Mouse (Mus musculus): ENCODE results near the gene Crb1. TPM values are rescaled to one million over a fixed set of nuclear protein-coding genes. Genes with fewer than 3 reads are reported as not detected.
"Not testable (repeated sequence)": the region's sequence is repeated elsewhere in the genome, so short reads cannot be mapped to it uniquely, and the experiment has no call there.

The Crb1 gene
- polyA plus RNA-seq, 1 experiment from 2014 or later: 2.5 TPM

GRCm38 (mm10) chr1:139319798-139320197, 57.1 kb downstream of the Crb1 start:
- Histone ChIP-seq H3K4me1 (no peaks in the 10 kb centered on the region), H3K9ac (no peak overlapping the region), H3K36me3 (ENCODE audit: poor library complexity, severe bottlenecking) (no peaks in the 10 kb centered on the region), H3K4me2 (no peak overlapping the region), H3K4me3 (no peak overlapping the region), H3K27ac (no peak overlapping the region), H3K9me3 (replicated peaks) (no peaks in the 10 kb centered on the region), H3K27me3 (no peaks in the 10 kb centered on the region)
- no peak for ATAC-seq
- 80% methylated on average over 6 of the region's 6 CpGs for WGBS

- Histone ChIP-seq H3K9ac (no peak overlapping the region), H3K4me1 (no peaks in the 10 kb centered on the region), H3K36me3 (ENCODE audit: poor library complexity, severe bottlenecking) (no peaks in the 10 kb centered on the region), H3K4me2 (no peak overlapping the region), H3K9me3 (replicated peaks) (no peaks in the 10 kb centered on the region), H3K27ac (no peak overlapping the region), H3K27me3 (no peaks in the 10 kb centered on the region), H3K4me3 (no peak overlapping the region)
- WGBS: 85% methylated on average over 4 of the region's 4 CpGs
- ATAC-seq: peak; percentile 62; the same call in 1 of the 2 replicates
Observed at GRCm38 (mm10) chr1:139314297-139314874, 62.5 kb downstream of the Crb1 start.

GRCm38 (mm10) chr1:139308915-139309314, 68.0 kb downstream of the Crb1 start:
- Histone ChIP-seq H3K9ac (no peak overlapping the region), H3K4me3 (no peak overlapping the region), H3K27ac (no peak overlapping the region), H3K27me3 (no peaks in the 10 kb centered on the region), H3K36me3 (ENCODE audit: poor library complexity, severe bottlenecking) (no peaks in the 10 kb centered on the region), H3K9me3 (replicated peaks) (no peaks in the 10 kb centered on the region), H3K4me2 (no peak overlapping the region), H3K4me1 (0 out of 2 replicates have a peak, but pooled peaks cover 4% of the 10 kb centered on the region)
- 50% methylated on average over 4 of the region's 4 CpGs for WGBS
- ATAC-seq: 0 out of 2 replicates have a peak, but pooled peaks have one; percentile 24

- peaks cover 11% of the 10 kb centered on the region for H3K4me1 ChIP-seq
- ATAC-seq; H3K4me2 ChIP-seq; H3K36me3 ChIP-seq (ENCODE audit: poor library complexity, severe bottlenecking); H3K27ac ChIP-seq; H3K9me3 ChIP-seq (replicated peaks); H3K27me3 ChIP-seq; H3K4me3 ChIP-seq; H3K9ac ChIP-seq: not testable (repeated sequence)
Observed at GRCm38 (mm10) chr1:139302519-139302918, 74.4 kb downstream of the Crb1 start.

GRCm38 (mm10) chr1:139301830-139302229, 75.1 kb downstream of the Crb1 start:
- Histone ChIP-seq H3K4me2 (no peak overlapping the region), H3K27me3 (no peaks in the 10 kb centered on the region), H3K9ac (no peak overlapping the region), H3K36me3 (ENCODE audit: poor library complexity, severe bottlenecking) (no peaks in the 10 kb centered on the region), H3K9me3 (replicated peaks) (no peaks in the 10 kb centered on the region), H3K4me3 (no peak overlapping the region), H3K4me1 (peaks cover 11% of the 10 kb centered on the region), H3K27ac (no peak overlapping the region)
- no peak for ATAC-seq
- 26% methylated on average over 5 of the region's 5 CpGs for WGBS

- H3K4me1 ChIP-seq: peaks cover 11% of the 10 kb centered on the region
- WGBS: 46% methylated on average over 4 of the region's 4 CpGs
- H3K27me3 ChIP-seq: no peaks in the 10 kb centered on the region
- ATAC-seq: no peak
- no peaks in the 10 kb centered on the region for H3K36me3 ChIP-seq (ENCODE audit: poor library complexity, severe bottlenecking)
- H3K4me2 ChIP-seq: no peak overlapping the region
- no peak overlapping the region for H3K27ac ChIP-seq
- H3K9me3 ChIP-seq (replicated peaks): no peaks in the 10 kb centered on the region
- H3K9ac ChIP-seq: no peak overlapping the region
- H3K4me3 ChIP-seq: no peak overlapping the region
Observed at GRCm38 (mm10) chr1:139292023-139292422, 84.9 kb downstream of the Crb1 start.

- 17% methylated on average over 1 of the region's 1 CpGs for WGBS
- no peak overlapping the region for H3K4me3 ChIP-seq
- ATAC-seq: peak; percentile 74; the same call in 1 of the 2 replicates
Observed at GRCm38 (mm10) chr1:139291593-139291992, 85.3 kb downstream of the Crb1 start.

GRCm38 (mm10) chr1:139276619-139277320, 100.1 kb downstream of the Crb1 start:
- Histone ChIP-seq H3K4me2 (no peak overlapping the region), H3K4me1 (no peaks in the 10 kb centered on the region), H3K9ac (no peak overlapping the region), H3K4me3 (no peak overlapping the region), H3K27ac (no peak overlapping the region), H3K27me3 (no peaks in the 10 kb centered on the region), H3K9me3 (replicated peaks) (no peaks in the 10 kb centered on the region), H3K36me3 (ENCODE audit: poor library complexity, severe bottlenecking) (no peaks in the 10 kb centered on the region)
- 87% methylated on average over 4 of the region's 4 CpGs for whole genome bisulfite sequencing
- no peak for ATAC-seq

More at GRCm38 (mm10) chr1:139291593-139291992, 85.3 kb downstream of the Crb1 start:
- no peak overlapping the region for H3K4me2 ChIP-seq
- H3K27ac ChIP-seq: peak overlapping the region; percentile 33; the same call in 1 of the 2 replicates
- no peaks in the 10 kb centered on the region for H3K36me3 ChIP-seq (ENCODE audit: poor library complexity, severe bottlenecking)
- no peaks in the 10 kb centered on the region for H3K27me3 ChIP-seq
- H3K9ac ChIP-seq: no peak overlapping the region
- H3K4me1 ChIP-seq: peaks cover 11% of the 10 kb centered on the region
- no peaks in the 10 kb centered on the region for H3K9me3 ChIP-seq (replicated peaks)

GRCm38 (mm10) chr1:139267844-139268243, 109.1 kb downstream of the Crb1 start:
- no peak overlapping the region for H3K27ac ChIP-seq
- no peaks in the 10 kb centered on the region for H3K27me3 ChIP-seq
- H3K9me3 ChIP-seq (replicated peaks): no peaks in the 10 kb centered on the region
- 18% methylated on average over 6 of the region's 6 CpGs for WGBS
- H3K4me1 ChIP-seq: no peaks in the 10 kb centered on the region
- H3K36me3 ChIP-seq (ENCODE audit: poor library complexity, severe bottlenecking): no peaks in the 10 kb centered on the region
- peak; percentile 77 for ATAC-seq
- H3K4me2 ChIP-seq: no peak overlapping the region
- no peak overlapping the region for H3K4me3 ChIP-seq
- no peak overlapping the region for H3K9ac ChIP-seq

- Histone ChIP-seq H3K36me3 (ENCODE audit: poor library complexity, severe bottlenecking) (no peaks in the 10 kb centered on the region), H3K4me1 (no peaks in the 10 kb centered on the region), H3K27me3 (no peaks in the 10 kb centered on the region), H3K4me2 (no peak overlapping the region), H3K9ac (no peak overlapping the region), H3K4me3 (no peak overlapping the region), H3K9me3 (replicated peaks) (no peaks in the 10 kb centered on the region), H3K27ac (no peak overlapping the region)
- no peak for ATAC-seq
- 90% methylated on average over 1 of the region's 1 CpGs for WGBS
Observed at GRCm38 (mm10) chr1:139264245-139264644, 112.7 kb downstream of the Crb1 start.

- H3K4me1 ChIP-seq: no peaks in the 10 kb centered on the region
- WGBS: 77% methylated on average over 1 of the region's 1 CpGs
- H3K9me3 ChIP-seq (replicated peaks): no peaks in the 10 kb centered on the region
Observed at GRCm38 (mm10) chr1:139263158-139263557, 113.7 kb downstream of the Crb1 start.

GRCm38 (mm10) chr1:139255581-139255980, 121.3 kb downstream of the Crb1 start:
- Histone ChIP-seq H3K4me2 (no peak overlapping the region), H3K36me3 (ENCODE audit: poor library complexity, severe bottlenecking) (no peaks in the 10 kb centered on the region), H3K9ac (no peak overlapping the region), H3K4me1 (no peaks in the 10 kb centered on the region), H3K27ac (no peak overlapping the region), H3K27me3 (no peaks in the 10 kb centered on the region), H3K9me3 (replicated peaks) (no peaks in the 10 kb centered on the region), H3K4me3 (no peak overlapping the region)
- ATAC-seq: no peak
- 74% methylated on average over 7 of the region's 7 CpGs for WGBS

More at GRCm38 (mm10) chr1:139263158-139263557, 113.7 kb downstream of the Crb1 start:
- no peak overlapping the region for H3K4me2 ChIP-seq
- no peaks in the 10 kb centered on the region for H3K36me3 ChIP-seq (ENCODE audit: poor library complexity, severe bottlenecking)
- no peak for ATAC-seq
- H3K27ac ChIP-seq: no peak overlapping the region
- H3K9ac ChIP-seq: no peak overlapping the region
- no peak overlapping the region for H3K4me3 ChIP-seq
- H3K27me3 ChIP-seq: no peaks in the 10 kb centered on the region
